Mouse (Mus musculus) B cell, adult 2 months (primary cell): ENCODE data around the gene Slc26a9.

Source experiments
- DNase-seq, 2 experiments: peaks; one replicate each; pipeline ENCODE4 v3.0.0; 2022

The Slc26a9 gene

GRCm38 (mm10) chr1:131743868-131744464 lies at the start of gene Slc26a9:
Gene Slc26a9, plus strand, starts transcription at chr1:131744022.
- no peak for DNase-seq

- no peak for DNase-seq
Observed at GRCm38 (mm10) chr1:131695308-131695707, 48.5 kb upstream of the Slc26a9 start.

DNA sequence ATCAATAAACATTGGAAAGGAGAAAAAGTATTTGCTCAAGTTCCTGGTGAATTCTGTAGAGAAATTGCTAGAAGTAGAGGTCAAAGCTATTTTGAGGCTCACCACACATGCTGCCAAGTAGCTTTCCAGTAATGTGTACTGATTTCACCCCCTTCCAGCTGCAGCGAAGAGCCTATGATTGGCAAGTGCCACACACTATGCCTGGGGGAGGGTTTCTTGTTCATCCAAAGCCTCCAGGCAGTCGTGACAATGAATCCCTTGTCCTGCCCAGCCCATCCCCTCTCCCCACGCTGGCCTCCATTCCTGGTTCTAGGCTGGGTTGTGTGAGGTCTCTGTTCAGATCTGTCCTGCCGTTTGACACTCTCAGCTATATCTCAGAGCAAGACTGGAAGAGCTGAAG lies 47.5 kb upstream of the Slc26a9 start:
- no peak for DNase-seq

DNA sequence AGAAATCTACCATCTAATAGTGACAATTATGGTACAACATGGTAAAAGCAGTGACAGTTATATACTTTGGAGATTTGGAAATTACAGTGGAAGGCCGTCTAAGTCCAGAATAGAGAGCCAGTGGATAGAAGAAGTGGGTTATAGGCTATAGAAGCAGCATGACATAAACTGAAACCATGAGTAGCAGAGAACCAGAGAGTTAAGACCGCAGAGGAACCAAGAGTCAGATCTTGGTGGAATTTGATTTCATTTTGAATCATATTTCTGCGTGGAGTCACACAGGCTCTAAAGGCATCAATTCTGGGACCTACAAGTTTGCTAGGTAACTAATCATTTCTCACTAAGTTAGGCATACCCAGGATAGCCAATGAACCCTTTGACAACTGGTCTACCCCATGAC lies 45.1 kb upstream of the Slc26a9 start:
- DNase-seq = no peak

GRCm38 (mm10) chr1:131699642-131700041 lies 44.2 kb upstream of the Slc26a9 start:
- no peak for DNase-seq

- peak in 1 of 2 experiments; percentile 21 for DNase-seq
Observed at GRCm38 (mm10) chr1:131700447-131700846, 43.4 kb upstream of the Slc26a9 start.

DNA sequence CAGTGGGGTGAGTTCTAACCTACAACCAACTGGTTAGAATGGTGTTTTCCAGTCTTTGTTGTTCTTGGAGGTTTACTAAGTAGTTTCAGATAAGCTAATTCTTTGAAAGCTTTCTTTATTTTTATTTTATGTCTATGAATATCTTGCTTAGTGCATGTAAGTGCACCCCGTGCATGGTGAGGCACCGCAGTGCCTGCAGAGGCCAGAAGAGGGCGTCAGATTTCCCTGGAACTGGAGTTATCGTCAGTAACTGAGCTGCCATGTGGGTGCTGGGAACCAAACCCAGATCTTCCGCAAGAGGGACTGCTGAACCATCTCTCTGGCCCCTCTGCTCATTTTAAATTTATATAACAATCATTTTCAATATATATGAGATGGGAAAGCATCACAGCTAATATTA lies 42.4 kb upstream of the Slc26a9 start:
- peak in 1 of 2 experiments; percentile 30 for DNase-seq

DNA sequence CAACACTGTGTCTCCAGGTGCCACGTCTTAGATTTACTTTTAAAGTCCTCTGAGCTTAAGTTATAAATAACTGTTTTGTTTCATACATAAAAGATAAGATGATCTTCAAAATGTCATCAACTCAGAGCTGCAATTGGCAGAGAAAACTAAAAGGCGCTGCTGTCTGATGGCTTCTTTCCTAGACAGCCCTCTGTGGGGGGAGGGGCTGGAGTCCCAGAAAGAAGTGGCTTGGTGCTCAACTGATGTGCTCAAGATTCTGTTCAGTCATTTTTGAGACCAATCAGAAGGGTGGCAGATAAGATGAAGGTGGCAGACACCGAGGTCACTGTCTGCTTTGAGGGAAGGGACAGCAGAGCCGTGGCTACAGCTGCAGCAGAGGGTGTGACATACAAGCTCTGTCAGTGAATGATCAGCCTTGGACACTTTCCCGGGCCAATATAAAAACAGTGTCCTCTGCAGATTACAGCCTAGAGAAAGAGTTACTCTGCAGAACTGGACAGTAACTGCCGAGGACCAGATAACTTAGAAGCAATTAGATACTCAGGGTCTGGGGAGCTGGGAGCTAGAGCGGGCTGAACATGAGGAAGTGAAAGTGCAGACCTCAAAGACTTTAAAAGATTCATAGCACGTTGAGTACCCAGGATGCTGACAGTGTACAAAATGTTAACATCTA lies 41.6 kb upstream of the Slc26a9 start:
- DNase-seq = peak; percentile 58 to 59

GRCm38 (mm10) chr1:131703482-131703881 lies 40.3 kb upstream of the Slc26a9 start:
- no peak for DNase-seq

GRCm38 (mm10) chr1:131708338-131708737 lies 35.5 kb upstream of the Slc26a9 start:
- peak; percentile 67 to 71 for DNase-seq

DNA sequence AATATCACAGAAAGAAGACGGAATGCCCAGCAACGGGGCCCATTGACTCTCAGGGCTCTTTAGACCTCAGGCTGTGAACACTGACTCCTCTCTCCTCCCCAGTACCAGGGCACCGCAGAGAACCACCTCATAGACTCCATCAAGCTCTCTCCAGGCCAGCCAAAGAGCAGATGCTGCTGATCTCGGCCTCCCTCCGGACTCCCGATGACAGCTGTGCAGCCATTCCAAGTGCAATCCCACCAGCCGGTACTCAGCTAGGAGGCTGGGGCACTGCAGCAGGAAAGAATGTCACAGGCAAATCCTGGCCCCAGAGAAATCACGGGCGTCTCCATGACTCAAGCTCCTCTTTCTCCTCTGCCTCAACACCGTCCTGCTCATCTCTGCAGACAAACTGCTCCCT lies 32.3 kb upstream of the Slc26a9 start:
- no peak for DNase-seq

GRCm38 (mm10) chr1:131712386-131712785 lies 31.4 kb upstream of the Slc26a9 start:
- DNase-seq = peak; percentile 79 to 84

GRCm38 (mm10) chr1:131714388-131715337 lies 29.2 kb upstream of the Slc26a9 start:
- DNase-seq = no peak

GRCm38 (mm10) chr1:131718952-131719694 lies 24.7 kb upstream of the Slc26a9 start:
- no peak for DNase-seq

GRCm38 (mm10) chr1:131721989-131722388 lies 21.8 kb upstream of the Slc26a9 start:
- DNase-seq = no peak

DNA sequence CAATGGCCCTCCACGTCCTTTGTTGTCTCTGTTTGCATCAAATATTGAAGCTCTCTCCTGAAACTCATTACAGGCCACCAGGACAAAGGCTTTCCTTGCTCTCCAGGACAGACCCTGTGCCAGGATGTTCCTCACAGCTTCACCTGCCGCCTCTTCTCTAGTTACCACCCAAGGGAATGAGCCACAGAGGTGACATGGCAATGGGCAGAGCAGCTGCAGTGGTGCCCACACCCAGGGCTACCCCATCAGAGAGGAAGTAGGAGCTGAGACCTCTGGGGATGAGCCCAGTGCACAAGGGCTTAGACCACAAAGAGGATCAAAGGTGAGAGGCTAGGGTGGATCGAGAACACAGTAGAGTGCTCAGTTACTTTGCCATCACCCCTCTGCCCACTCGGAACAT lies 20.3 kb upstream of the Slc26a9 start:
- DNase-seq = no peak

DNA sequence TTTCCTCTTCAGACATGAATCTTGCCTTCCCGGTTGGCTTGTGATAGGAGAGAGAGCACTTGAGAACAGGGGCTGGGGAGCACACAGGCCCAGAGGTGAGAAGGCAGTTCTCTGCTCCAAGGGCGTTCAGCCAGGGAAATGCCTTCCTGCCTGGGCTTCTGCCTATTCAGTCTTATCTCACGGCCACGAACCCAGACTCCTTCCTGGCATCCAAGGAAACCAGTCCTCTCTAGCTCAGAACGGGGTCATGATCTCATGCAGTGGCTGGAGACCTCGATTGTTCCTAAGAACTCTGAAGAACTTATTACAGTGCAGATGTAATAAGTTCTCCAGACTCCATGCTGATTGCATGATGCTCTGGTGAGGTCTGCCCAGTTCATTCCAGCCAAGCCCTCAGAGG lies 17.2 kb upstream of the Slc26a9 start:
- no peak for DNase-seq

GRCm38 (mm10) chr1:131730639-131731437 lies 13.0 kb upstream of the Slc26a9 start:
- DNase-seq = no peak

DNA sequence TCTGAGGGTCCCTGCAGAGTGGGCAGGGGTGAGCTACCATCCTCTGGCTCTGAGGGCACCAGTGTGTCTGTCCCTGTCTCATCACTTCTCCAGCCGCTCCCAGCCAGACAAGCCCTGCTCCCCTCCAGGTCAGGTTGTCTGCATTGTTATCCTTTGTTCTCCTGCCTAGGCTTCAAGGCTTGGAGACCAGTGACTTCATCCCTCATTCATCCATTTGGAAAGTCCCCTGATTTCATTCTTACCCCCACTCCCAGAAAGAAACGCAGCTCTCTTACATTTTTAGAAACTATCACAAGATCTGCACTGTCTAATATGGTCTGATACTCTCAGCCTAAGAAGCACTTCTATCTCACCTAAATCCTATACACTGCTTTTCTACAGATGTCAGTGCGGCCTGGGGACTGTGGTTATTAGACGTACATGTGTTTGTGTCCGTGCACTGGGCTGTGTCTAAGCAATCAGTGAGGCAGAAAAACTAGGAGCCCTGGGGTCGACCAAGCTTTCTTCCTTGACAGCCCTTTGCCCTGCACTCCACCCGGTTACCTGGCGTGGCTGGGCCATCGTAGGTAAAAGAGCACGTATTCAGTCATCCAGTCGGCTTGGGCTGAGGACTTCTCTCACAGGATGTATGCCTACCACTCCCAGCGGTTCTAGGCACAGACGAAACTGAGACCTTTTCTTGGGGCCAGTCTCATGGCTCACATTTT lies 10.2 kb upstream of the Slc26a9 start:
- no peak for DNase-seq

DNA sequence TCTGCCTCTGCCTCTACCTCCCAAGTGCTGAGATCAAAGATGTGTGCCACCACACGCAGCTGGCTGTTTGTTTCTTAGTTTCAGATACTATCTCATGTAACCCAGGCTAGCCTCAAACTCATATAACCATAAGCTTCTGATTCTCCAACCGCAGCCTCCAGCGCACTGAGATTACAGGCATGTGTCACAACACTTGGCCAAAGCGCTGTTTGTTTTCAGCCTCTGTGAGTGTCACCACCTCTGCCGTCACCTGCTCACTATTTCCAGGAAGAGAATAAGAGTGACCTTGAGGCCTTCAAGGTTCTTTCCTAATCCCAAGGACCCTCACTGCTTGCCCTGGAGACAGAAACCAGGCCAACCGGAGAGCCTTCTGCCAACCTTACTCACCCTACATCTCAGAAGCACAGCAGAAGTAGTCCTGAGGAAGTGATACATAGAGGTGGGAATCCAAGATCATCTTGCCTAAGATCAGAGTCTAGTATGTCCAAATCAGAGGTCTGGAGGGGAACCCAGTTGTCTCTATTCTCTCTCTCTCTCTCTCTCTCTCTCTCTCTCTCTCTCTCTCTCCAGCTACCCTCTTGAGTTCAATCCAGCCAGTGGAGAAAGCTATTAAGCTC lies 9.1 kb upstream of the Slc26a9 start:
- DNase-seq = no peak

- DNase-seq = no peak
Observed at GRCm38 (mm10) chr1:131736494-131736893, 7.3 kb upstream of the Slc26a9 start.
